23 mouse cellular contexts compared by ENCODE assay signal in genomic region chr4:117367365-117367764, GRCm38 (mm10).
"Had no signal": no experiment of that assay in that cellular context is flagged by ENCODE, and none has a peak within 500 bp of the region (broad histone marks: within the 10 kb centered on the region; RNA-seq: fewer than 3 reads in every experiment).

No protein-coding gene starts in this region.

- H3K9ac ChIP-seq: limb, embryonic 12.5 days; limb, embryonic 15.5 days; liver, embryonic 12.5 days; liver, embryonic 15.5 days; lung, embryonic 15.5 days; midbrain, embryonic 15.5 days; neural tube, embryonic 12.5 days; neural tube, embryonic 15.5 days; stomach, embryonic 15.5 days had no signal

- H3K36me3 ChIP-seq: limb, embryonic 12.5 days; limb, embryonic 15.5 days; liver, embryonic 12.5 days; liver, embryonic 15.5 days; lung, embryonic 15.5 days; midbrain, embryonic 15.5 days; neural tube, embryonic 12.5 days; neural tube, embryonic 15.5 days; stomach, embryonic 15.5 days had no signal

- DNase-seq: kidney, adult 9 months; kidney, postnatal 14 days; kidney, postnatal 4 days; lung, adult 18-20 months; lung, postnatal 10 days; lung, postnatal 36 days; right cerebral cortex, adult 18-20 months; right cerebral cortex, postnatal 25 days; spleen, adult 18-20 months; thymus, adult 2 months; thymus, postnatal 14 days; thymus, postnatal 4 days had no signal

- H3K27me3 ChIP-seq: liver, embryonic 15.5 days; lung, embryonic 15.5 days; stomach, embryonic 15.5 days had no signal

- H3K4me2 ChIP-seq: limb, embryonic 12.5 days; limb, embryonic 15.5 days; liver, embryonic 12.5 days; liver, embryonic 15.5 days; lung, embryonic 15.5 days; midbrain, embryonic 15.5 days; neural tube, embryonic 12.5 days; neural tube, embryonic 15.5 days; stomach, embryonic 15.5 days had no signal

- H3K4me3 ChIP-seq: limb, embryonic 12.5 days; limb, embryonic 15.5 days; liver, embryonic 12.5 days; liver, embryonic 15.5 days; lung, embryonic 15.5 days; megakaryocyte, embryonic 14.5 days; midbrain, embryonic 10.5 days; midbrain, embryonic 15.5 days; neural tube, embryonic 12.5 days; neural tube, embryonic 15.5 days; stomach, embryonic 15.5 days had no signal

- H3K27ac ChIP-seq: limb, embryonic 12.5 days; limb, embryonic 15.5 days; liver, embryonic 12.5 days; liver, embryonic 15.5 days; lung, embryonic 15.5 days; midbrain, embryonic 10.5 days; midbrain, embryonic 15.5 days; neural tube, embryonic 12.5 days; neural tube, embryonic 15.5 days; stomach, embryonic 15.5 days had no signal

- H3K4me1 ChIP-seq: liver, embryonic 15.5 days; lung, embryonic 15.5 days; megakaryocyte, embryonic 14.5 days had no signal

- H3K9me3 ChIP-seq: limb, embryonic 12.5 days; limb, embryonic 15.5 days; liver, embryonic 12.5 days; liver, embryonic 15.5 days; lung, embryonic 15.5 days; megakaryocyte, embryonic 14.5 days; midbrain, embryonic 10.5 days; midbrain, embryonic 15.5 days; neural tube, embryonic 12.5 days; neural tube, embryonic 15.5 days; stomach, embryonic 15.5 days had no signal

- ATAC-seq: liver, embryonic 12.5 days; midbrain, embryonic 15.5 days had no signal
